Mouse (Mus musculus) layer of hippocampus, adult 9-11 months (tissue): ENCODE measurements at regions not wholly inside any gene's neighbourhood (a gene's known extent, or its start where the extent isn't known, plus 50 kb on each side); places are given as distances from the start of the nearest gene placed in this dataset.

Experiments
- DNase-seq: peaks from one replicate; pipeline ENCODE4 v3.0.0; 2022

- no peak for DNase-seq
These were observed 227.4 kb upstream of the Tle3 start for GRCm38 (mm10) chr9:61144685-61145318.

GRCm38 (mm10) chr9:61145738-61146137 is 226.4 kb upstream of the Tle3 start:
- no peak for DNase-seq

- no peak for DNase-seq
These were observed 221.0 kb upstream of the Tle3 start for GRCm38 (mm10) chr9:61151201-61151600.

GRCm38 (mm10) chr9:61151901-61152337 is 220.2 kb upstream of the Tle3 start:
- no peak for DNase-seq

- no peak for DNase-seq
These were observed 217.4 kb upstream of the Tle3 start for GRCm38 (mm10) chr9:61154721-61155120.

- no peak for DNase-seq
These were observed 216.3 kb upstream of the Tle3 start for GRCm38 (mm10) chr9:61155851-61156250.

- DNase-seq, result no peak
These were observed 213.9 kb upstream of the Tle3 start for GRCm38 (mm10) chr9:61158192-61158770.

- no peak for DNase-seq
These were observed 213.0 kb upstream of the Tle3 start for GRCm38 (mm10) chr9:61159159-61159558.

- DNase-seq, result no peak
These were observed 212.6 kb upstream of the Tle3 start for GRCm38 (mm10) chr9:61159616-61160015.

- no peak for DNase-seq
These were observed 209.3 kb upstream of the Tle3 start for GRCm38 (mm10) chr9:61162884-61163283.

GRCm38 (mm10) chr9:61163671-61164288 is 208.4 kb upstream of the Tle3 start:
- DNase-seq, result peak; percentile 58

- DNase-seq, result no peak
These were observed 207.5 kb upstream of the Tle3 start for GRCm38 (mm10) chr9:61164501-61165251.

GRCm38 (mm10) chr9:61166115-61166514 is 206.1 kb upstream of the Tle3 start:
- DNase-seq, result no peak

GRCm38 (mm10) chr9:61167097-61167842 is 204.9 kb upstream of the Tle3 start:
- peak; percentile 30 for DNase-seq

GRCm38 (mm10) chr9:61168931-61169330 is 203.2 kb upstream of the Tle3 start:
- peak; percentile 90 for DNase-seq

GRCm38 (mm10) chr9:61169506-61170090 is 202.6 kb upstream of the Tle3 start:
- DNase-seq, result no peak

- no peak for DNase-seq
These were observed 201.2 kb upstream of the Tle3 start for GRCm38 (mm10) chr9:61170921-61171320.

GRCm38 (mm10) chr9:61172421-61172820 is 199.7 kb upstream of the Tle3 start:
- DNase-seq, result no peak

- no peak for DNase-seq
These were observed 198.6 kb upstream of the Tle3 start for GRCm38 (mm10) chr9:61173548-61173947.

GRCm38 (mm10) chr9:61175381-61175780 is 196.8 kb upstream of the Tle3 start:
- DNase-seq, result no peak

- no peak for DNase-seq
These were observed 195.3 kb upstream of the Tle3 start for GRCm38 (mm10) chr9:61176856-61177255.
